Mouse (Mus musculus): ENCODE data around the gene Ltb.
"Not testable (repeated sequence)": the region's sequence is repeated elsewhere in the genome, so short reads cannot be mapped to it uniquely, and the experiment has no call there.

Ltb gene

GRCm38 (mm10) chr17:35232043-35232442 is 37.8 kb downstream of the Ltb start:
- DNase-seq = peak; percentile 78

GRCm38 (mm10) chr17:35232659-35233058 is 38.4 kb downstream of the Ltb start:
- no peak for DNase-seq

- DNase-seq = no peak
Measured at GRCm38 (mm10) chr17:35233114-35233980, 39.1 kb downstream of the Ltb start, which contains the start of gene Atp6v1g2. TSS of gene Atp6v1g2 (plus strand) at chr17:35233660.

GRCm38 (mm10) chr17:35234090-35234489 is 39.9 kb downstream of the Ltb start:
- not testable (repeated sequence) for DNase-seq

- no peak for DNase-seq
Measured at GRCm38 (mm10) chr17:35234903-35235302, 40.7 kb downstream of the Ltb start.

GRCm38 (mm10) chr17:35235614-35236389 is 41.6 kb downstream of the Ltb start, which contains the start of gene Nfkbil1:
TSS of gene Nfkbil1 (minus strand) at chr17:35235792.
- DNase-seq = peak; percentile 89

GRCm38 (mm10) chr17:35236390-35236746 is 42.1 kb downstream of the Ltb start:
- DNase-seq = peak; percentile 98

GRCm38 (mm10) chr17:35236996-35237395 is 42.8 kb downstream of the Ltb start:
- peak; percentile 58 for DNase-seq

- no peak for DNase-seq
Measured at GRCm38 (mm10) chr17:35237504-35237903, 43.3 kb downstream of the Ltb start.

- DNase-seq = no peak
Measured at GRCm38 (mm10) chr17:35239700-35240099, 45.5 kb downstream of the Ltb start.

- no peak for DNase-seq
Measured at GRCm38 (mm10) chr17:35240384-35241304, 46.4 kb downstream of the Ltb start.

GRCm38 (mm10) chr17:35241305-35242014 is 47.2 kb downstream of the Ltb start, which contains the start of gene Ddx39b:
TSS of gene Ddx39b (plus strand) at chr17:35241746.
- DNase-seq = peak; percentile 99

GRCm38 (mm10) chr17:35242015-35242941 is 48.0 kb downstream of the Ltb start:
- no peak for DNase-seq

- peak; percentile 64 for DNase-seq
Measured at GRCm38 (mm10) chr17:35243086-35243485, 48.8 kb downstream of the Ltb start.

- DNase-seq = no peak
Measured at GRCm38 (mm10) chr17:35244999-35245398, 50.8 kb downstream of the Ltb start.

All from right cerebral cortex, postnatal 25 days (tissue).